Mouse (Mus musculus): ENCODE measurements around the gene Erc2.

Gene Erc2

DNA sequence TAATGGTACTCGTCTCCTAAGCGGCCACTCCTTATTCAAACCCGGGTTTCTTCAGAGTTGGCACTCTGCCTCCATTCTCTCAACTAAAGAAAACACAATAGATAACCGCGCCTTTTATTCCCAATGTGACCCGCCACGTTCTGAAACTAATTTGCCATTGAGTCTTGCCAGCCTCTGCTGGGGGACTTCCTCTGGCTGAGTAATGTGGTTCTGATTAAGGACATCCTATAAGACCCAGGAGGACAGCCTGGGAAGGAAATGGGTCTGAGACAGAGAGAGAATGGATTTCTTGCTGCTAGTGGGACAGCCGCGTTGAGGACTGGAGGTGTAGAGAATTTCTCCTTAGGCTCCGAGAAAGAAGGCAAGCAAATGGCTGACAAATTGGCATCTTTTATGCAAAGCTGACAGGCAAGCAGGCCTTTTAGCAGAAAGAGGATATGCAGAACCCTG, 753.4 kb downstream of the Erc2 start:
- no peak for DNase-seq (ENCODE audit: low read depth, low spot score)

DNA sequence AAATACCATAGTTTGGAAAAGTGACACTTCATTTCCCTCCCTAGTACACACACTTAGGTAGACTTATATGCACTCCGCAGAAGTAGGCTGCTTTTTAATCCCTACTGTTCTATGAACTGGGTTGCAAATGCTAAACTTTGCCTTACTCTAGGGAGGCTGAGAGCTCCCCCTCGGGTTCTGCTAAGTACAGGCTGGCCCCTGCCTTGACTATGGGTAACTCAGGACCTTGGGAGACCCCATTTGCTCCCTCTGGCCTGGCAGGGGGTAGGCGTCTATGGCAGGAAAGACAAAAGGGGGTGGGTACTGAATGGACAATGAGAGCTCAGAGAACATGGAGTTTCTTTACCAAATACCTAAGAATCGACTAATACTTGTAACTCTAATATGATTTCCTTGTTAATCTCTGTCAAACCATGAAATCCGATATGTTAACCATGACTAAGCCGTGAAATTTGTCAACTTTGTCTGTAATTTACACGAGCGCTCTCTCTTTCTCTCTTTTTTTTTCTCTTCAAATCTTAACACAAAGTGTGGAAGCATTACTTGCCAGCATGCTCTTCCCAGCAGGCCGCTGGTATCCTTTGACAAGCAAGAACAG, 754.1 kb downstream of the Erc2 start:
- DNase-seq (ENCODE audit: low read depth, low spot score) = no peak

DNA sequence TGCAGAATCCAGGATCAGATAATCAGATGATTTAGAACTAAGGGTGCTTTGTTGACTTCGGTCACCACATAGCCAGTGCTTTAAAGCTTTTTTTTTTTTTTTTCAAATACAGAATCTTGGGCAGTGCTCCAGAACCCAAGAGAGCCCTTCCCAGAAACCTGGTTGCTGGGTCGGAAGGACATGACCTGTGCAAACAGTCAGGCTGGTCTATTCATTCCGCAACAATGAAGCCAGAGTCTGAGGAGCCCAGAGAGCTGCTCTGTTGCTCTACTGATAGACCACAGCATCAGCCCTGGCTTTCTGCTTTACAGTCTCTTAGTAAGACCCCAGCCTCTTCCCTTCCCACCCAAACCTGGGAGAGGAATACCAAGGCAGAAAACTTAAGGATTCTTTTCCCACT, 755.3 kb downstream of the Erc2 start:
- no peak for DNase-seq (ENCODE audit: low read depth, low spot score)

DNA sequence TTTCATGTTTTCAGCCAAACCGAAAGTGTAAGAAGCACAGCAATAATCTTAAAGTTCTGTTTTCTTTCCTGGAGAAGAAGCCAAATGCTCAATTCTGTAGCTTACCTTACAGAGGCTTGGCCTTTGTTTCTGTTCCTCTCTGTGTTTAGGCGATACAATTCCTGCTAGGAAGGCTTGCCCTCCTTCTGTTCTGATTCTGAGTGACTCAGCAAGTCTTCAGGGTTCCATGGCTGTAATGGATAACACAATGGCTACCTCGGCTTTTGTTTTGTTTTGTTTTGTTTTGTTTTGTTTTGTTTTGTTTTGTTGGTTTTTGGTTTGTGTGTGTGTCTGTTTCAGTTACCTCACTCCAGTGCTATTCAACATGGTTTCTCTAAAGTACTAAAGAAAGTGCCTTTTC, 757.9 kb downstream of the Erc2 start:
- no peak for DNase-seq (ENCODE audit: low read depth, low spot score)

DNA sequence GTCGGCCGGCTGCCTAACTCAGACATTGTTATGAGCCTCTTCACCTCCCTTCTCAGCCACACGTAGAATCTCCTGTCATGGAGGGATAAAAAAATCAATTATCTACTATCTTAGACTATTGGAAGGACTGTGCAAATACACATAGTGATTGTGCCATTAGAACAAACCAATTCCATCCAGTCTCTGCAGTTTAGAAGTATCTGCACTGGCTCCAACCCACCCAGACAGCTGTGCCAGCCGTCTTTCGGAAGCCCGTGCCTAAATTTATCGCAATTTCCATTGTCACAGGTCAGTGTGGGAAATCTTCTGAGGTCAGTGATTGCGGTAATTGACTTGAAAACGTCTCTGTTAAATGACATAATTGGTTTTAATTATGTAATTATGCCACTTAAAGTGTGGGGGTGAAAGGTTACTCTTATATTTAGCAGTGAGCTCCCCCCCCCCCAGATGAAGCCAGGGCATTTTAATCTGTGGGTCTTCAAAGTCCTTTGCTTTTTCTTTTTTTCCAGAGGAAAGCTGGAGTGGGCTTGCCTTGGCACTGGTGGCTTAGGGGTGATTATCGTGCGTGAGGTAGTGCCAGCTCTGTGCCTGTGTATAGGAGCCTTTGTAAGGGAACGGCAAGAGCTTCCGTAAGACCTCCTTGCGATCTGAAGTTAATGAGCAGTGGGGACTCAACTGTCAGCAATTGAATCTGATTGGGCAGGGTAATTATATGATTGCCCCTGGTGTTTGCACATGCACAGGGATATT, 759.7 kb downstream of the Erc2 start:
- DNase-seq (ENCODE audit: low read depth, low spot score) = no peak

DNA sequence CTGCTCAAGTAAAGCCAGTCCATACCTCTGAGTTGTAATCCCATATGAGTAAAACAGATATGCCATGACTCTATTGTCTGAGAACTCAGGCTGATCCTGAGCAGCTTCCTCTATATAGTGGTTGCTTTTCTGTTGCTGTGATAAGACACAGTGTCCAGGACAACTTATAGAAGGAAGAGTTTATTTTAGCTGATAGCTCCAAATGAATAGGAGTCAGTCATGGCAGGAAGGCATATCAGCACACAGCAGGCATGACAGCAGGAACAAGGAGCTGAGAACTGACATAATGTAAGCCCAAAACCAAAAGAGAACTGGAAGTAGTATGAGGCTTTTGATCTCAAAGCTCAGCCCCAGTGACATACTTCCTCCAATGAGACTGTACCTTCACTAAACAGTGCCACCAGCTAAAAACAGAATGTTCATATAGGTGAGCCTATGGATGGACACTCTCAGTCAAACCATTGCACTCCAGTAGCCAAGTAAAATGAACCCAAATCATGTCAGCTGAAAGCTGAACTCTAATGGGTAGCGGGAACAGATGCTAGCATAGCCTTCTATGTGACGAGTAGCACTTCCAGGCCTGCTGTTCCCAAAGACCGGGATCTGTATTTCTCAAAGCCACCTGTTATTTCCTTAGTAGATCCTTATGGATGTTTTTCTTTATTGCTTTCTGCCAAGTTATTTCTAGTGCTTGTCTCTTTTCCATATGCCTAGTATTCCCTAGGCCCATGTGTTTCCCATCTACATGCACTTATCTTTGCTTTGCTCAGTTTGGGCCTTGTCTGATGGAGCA, 764.8 kb downstream of the Erc2 start:
- no peak for DNase-seq (ENCODE audit: low read depth, low spot score)

DNA sequence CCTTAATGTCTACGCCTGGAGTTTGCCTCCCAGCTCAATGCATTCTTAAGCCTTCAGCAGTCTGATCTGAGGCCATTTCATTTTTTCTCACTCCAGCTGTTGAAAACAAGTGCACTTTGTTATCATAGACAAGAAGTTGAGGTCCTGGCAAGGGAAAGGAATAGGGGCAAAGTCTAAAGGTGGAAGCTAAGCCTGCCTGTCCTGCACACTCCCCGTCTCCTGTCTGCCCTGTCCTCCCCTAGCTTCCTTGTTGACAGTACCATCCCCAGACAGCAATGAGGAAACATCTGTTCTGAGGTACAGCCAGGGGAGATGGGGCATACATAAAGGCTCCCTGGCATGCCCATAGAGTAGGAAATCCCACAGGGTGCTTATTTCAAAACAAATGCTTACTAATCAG, 776.7 kb downstream of the Erc2 start:
- DNase-seq (ENCODE audit: low read depth, low spot score) = no peak

DNA sequence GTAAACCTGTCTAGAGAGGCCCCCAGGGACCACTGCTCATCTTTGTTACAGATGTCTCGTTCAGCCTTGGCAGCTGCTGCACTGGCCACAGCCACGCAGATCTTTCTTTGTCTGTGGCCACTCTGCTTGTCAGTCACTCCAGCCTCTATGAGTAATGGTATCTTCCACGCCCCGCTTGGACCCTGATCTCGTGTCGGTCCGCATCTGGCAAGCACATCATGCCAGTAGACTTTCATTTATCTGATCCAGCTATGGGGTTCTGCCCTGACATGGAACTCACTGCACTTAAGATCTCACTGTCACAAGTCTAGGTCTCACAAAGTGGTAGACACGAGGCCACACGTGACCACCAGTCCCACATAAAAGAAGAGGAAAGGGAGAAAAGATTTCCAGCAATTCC, 777.7 kb downstream of the Erc2 start:
- DNase-seq (ENCODE audit: low read depth, low spot score) = no peak

DNA sequence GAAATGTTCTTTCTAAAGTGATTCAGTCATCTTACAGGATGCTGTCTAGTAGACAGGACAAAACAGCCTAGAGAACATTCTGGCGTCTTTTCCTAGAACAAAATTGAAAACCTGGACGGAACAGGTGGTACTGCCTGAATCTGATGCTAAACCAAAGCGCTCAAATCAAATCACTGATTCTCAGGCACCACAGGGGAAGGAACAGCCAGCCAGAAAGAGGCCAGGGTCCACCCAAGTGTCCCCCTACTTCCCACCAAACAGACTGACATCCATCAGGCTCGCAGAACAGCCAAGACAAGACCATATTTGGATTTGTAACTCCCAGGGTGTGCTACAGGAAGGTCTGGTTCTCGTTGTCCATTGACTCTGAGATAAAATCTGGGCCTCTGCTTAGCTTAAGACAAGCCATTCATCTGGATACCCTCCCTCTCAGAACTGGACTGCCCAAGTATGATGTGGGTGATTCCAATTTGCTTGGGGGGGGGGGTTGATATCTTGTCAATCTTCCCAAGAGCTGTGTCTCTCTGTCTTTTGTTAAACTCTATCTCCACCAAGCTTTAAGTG, 783.1 kb downstream of the Erc2 start:
- no peak for DNase-seq (ENCODE audit: low read depth, low spot score)

DNA sequence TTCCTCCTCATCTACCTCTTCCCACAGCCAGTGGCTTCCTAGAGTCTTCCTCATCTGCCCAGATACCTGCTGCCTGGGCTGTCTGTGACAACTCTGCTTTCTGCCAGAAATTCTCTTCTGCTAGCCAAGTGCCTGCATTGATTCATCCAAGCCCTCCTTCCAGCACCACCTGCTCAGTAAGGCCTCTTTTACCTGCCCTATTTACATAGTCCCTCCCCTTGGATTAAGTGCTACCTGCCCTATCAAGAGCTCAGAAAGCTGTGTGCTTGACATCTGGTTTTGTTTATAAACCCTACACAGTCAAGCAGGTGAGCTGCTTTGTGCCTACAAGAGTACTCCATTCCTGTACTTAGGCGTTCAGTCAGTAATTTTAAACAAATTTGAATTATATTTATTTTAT, 787.2 kb downstream of the Erc2 start:
- no peak for DNase-seq (ENCODE audit: low read depth, low spot score)

DNA sequence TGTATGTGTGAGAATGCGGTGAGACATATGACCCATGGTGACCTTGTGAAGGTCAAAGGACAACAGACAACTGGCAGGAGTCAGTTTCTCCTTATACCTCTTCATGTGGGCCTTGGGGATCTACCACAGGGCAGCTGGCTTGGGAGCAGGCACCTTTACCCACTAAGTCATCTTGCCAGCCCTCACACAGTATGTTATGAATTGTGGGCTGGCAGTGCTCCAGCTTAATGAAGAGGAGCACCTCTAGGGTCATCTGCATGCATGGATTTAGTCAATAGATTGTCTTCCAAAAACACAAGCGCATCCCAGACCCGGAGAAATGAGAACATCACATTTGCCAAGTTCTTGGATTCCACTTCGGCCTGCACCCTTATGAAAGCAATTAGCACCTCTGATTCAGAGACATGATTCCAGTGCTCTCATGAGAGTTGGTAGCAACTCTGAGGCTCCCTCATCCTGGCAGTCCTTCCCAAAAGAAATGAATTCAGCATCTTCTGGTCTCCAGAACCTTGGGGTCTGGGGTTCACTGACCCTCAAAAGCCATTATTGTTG, 787.6 kb downstream of the Erc2 start:
- no peak for DNase-seq (ENCODE audit: low read depth, low spot score)

DNA sequence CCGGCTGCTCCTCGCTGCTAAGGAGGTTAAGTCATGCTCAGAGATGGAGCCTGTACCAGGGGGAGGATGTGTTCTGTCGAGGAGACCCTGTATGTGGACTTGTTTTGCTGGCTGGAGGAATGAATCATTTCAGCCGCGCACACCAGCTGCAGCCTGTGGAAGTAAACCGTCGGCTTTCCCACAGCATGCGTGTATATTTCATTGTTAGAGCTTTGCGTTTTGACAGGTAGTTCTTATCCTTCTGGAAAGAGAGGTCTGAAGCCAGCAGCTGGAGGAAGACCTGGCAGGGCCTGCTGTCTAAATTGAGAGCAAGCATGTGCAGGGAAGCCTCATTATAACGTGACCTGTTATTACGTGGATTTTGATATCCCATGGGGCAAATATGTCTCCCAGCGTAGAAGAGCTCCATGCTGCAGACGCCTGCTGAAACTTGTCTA, 788.6 kb downstream of the Erc2 start:
- DNase-seq (ENCODE audit: low read depth, low spot score) = no peak

DNA sequence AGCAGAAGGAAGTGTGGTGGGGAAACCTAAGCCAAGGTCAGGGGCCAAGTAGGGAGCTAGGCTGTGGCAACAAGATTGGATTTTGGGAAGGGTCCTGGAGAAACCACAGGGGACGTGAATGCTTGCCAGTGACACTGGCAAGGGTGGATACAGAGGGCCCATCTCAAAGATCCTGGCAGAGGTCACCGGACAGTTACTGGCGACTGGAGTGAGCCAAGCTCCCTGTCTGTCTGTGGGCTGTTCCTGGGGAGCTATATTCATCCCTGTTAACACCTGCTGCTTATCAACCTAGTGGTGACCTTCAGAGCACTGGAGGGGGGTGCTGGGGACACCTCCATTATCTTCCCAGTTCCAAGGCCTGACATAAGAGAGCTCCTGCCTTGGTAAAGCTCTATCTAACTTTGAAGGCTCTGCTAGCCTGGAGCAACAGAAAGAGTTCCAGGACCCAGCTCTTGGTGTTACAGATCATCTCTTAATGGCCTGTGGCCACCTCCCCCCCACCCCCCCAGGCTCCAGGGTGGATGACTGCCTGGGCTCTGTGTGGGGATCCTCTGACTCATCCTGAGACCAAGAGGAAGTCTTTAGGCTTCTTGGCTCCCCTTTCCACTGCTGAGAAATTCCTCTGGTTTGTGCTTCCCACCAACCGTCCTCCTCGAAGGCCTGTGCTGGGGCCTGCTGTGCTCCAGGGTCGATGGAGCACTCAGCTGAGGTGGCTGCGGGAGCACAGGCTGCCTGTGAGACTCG, 790.2 kb downstream of the Erc2 start:
- DNase-seq (ENCODE audit: low read depth, low spot score) = no peak

DNA sequence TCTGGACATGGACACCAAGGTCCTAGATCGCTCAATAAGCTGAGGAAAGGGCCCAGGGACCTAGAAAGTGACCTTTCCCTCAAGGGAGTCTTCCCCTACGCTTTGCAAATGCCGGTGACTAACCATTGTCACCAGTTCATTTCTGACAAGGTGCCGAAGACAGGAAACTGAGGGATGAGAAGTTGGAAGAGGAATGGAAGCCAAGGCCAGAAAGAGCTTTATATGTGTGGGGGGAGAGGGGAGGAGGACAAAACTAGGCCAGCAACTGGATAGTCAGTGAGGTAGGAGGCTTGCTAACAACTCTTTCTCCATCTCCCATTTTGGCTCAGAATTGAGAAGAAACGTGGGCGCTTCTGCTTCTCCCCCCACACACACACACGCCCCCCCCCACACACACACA, 791.3 kb downstream of the Erc2 start:
- no peak for DNase-seq (ENCODE audit: low read depth, low spot score)

DNA sequence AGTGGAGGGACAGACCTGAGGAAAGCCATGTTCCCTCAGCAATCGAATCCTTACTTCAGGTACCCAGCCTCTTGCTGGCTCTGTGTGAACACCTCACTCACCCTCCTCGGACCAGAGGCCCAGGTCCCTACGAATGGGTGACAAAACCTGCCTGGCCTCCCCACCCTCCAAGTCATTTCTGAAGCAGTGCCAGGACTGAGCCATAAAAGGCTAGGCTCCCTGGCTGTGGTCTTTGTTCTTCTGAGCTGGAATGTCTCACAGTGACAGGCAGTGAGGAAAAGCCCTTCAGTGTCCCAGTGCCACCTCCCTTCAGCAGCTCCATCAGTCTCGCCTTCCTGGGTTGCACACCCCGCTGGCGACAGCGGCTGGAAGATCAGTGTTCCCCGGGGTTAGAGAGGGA, 794.8 kb downstream of the Erc2 start:
- DNase-seq (ENCODE audit: low read depth, low spot score) = no peak

DNA sequence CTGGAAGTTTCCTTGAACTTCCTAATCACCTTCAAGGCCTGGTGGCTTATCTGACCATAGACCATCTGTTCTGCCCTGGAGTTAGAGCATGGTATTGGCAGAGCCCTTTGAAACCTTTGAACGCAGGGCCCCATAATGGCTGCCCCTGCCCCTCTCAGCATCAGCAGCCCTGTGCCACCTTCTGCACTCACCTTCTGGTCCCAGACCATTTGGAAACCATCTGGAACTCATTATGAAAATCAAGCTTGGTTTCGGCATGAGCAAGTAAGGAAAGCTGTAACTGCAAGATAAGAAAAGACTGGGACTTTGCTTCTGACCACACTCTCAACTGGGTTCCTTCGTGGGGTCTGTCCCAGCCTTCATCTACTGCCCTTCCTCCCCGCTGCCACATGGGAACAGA, 796.3 kb downstream of the Erc2 start:
- no peak for DNase-seq (ENCODE audit: low read depth, low spot score)

DNA sequence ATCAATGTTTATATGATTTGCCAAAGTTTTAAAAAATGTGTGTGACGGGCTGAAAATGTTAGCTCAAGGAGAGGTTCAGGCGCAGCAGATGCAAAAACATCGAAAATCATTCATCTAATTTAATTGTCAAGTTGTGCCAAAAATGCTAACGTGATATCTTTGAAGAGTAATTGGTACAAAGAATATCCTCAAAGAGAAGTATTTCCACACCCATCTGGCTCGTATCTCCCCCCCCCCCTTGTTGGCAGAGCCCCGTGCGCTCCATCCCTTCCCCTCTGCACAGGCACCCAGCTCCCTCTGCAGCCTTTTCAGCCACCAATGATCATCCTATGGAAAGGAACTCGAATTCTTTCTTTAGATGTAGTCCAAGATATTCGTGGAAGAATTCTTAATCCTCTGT, 797.0 kb downstream of the Erc2 start:
- no peak for DNase-seq (ENCODE audit: low read depth, low spot score)

DNA sequence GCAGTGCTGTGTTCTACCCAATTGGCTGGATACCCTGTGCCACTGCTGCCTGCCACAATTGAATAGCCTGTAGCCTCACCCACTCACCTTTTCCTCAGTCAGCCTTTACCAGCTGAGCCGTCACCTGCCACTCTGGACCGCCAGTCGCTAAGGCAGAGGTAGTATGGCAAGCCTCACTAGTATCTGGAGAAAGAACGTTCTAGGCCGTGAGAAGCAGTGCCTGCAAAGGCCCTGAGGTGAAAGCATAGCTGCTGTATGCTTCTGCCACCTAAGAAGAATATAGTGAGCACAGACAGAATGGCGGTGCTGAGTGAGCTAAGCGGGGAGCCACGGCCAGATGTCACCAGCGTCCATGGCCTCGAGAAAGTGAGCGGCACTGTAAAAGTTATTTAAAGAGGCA, 798.4 kb downstream of the Erc2 start:
- DNase-seq (ENCODE audit: low read depth, low spot score) = no peak

DNA sequence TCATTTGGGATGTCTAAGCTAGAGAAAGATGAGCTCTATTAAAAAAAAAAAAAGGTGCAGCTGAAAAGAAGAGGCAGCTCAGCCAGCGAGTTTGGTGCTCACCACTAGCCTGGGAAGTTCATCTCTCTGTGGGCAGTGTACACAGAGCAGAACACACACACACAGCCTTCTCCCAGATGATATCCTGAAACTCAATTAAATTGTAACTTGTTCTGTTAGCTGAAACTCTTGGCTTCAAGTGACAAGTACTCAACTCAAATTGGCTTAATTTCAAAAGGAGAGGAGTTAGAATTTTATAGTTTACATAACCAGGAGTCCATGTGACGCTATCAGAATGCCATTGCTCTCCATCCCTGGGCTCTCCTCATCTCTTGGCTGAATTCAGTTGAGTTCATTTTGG, 804.4 kb downstream of the Erc2 start:
- DNase-seq (ENCODE audit: low read depth, low spot score) = no peak

DNA sequence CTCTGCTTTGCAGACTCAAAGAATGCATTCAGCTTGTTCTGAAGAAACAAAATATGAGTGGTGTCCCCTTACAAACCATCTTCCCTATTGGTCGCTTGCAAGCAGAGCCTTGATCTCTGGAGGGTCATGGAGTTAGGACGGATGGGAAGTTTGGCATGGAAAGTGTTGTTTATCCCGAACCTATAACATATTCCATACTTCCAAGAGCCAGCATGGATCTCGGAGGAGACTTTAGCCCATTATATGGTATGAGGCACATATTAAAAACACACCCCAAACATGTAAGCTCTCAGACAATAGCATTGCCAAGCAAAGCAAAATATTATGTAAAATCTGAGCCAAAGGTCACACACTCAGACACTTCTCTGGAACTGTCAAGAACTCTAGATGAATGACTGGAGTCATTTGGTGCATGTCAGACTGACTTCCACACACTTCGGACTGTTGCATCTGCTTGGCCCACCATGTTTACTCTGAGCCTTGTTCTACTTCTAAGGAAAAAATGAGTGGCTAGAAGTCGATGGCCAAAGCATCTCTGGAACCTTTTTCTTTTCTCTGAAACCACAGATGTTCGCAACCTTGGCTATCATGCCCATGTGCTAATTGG, 809.6 kb downstream of the Erc2 start:
- no peak for DNase-seq (ENCODE audit: low read depth, low spot score)

DNA sequence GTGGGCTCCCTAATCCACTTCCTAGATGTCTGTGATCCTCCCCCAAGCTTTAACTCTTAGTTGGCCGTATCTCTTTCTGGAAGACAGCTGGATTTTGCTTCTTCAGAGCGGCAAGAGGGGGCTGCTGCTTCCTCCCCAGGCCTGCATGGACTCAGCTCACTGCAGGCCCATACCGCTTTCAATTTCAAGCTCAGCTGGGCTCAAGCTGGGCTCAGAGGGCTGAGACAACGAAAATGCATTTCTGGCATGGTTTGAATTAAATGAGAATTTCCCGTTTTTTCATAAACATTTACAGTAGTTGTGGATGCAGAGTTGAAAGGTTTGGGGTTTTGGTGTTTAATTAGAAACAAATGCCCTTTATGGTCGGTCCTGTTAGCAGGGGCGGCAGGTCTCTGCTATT, 812.8 kb downstream of the Erc2 start:
- no peak for DNase-seq (ENCODE audit: low read depth, low spot score)
